Mouse (Mus musculus) liver, embryonic 14.5 days (tissue): ENCODE results near the gene Zbtb38.
A peak's percentile ranks its signal among the peaks of the same experiment; 100 is the strongest.

Experiments
- CTCF ChIP-seq: IDR thresholded peaks from 2 replicates; pipeline ENCODE4 v1.5.1; 2016; ENCODE audit warnings: antibody characterized with exemption, low read depth, control low read depth
- EP300 ChIP-seq: IDR thresholded peaks from 2 replicates; pipeline ENCODE4 v1.6.1; 2016; ENCODE audit warnings: antibody characterized with exemption, low read depth

DNA sequence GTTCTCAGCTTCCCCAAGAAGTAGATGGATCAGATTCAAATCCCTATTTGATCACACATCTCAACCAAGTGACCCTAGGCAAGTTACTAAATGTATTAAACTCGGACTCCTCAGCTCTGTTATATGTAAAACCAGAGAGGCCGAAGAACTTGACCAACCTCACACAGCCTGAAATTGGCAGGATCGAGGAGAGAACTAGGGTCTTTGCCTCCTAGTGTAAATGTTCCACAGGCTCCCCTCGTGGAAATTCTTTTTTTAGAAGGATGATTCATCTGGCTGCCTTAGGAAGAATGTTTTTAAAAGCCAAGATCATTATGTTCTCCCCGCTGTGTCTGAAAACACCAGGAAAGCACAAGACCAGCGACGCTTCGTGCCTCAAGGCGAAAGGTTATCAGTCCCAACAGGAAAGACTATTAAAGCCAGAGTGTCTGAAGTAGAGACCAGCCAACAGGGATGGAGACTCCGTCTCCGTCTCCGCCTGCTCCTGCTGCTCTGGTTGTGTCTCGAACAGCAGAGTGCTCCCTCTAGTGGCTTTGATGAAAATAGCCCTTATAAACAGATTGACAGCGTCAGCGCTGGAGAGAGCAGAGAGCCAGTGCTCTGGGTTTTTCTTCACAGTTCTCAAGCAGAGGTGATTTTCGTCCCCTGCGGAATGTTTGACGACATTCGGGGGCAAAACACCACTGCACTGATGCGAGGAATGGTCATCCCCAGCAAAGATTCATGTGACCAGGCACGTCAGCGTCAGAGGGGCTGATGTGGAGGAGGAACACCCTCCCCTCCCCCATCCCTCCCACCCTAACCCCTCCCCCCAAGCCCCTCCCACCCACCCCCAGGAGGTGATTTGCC lies 6.3 kb upstream of the Zbtb38 start:
- peak; percentile 95 for TF ChIP-seq CTCF
- TF ChIP-seq EP300: no peak
